Mouse (Mus musculus) kidney, adult 2 months (tissue): Measurements from ENCODE around the gene Tinagl1.

ENCODE experiments used
- CTCF ChIP-seq: fragments of 200-500 bp; conservative IDR thresholded peaks from 2 replicates; pipeline ENCODE4 v1.5.1; 2011; ENCODE audit warnings: low read depth, mild to moderate bottlenecking, control low read depth, low read length, moderate library complexity, mixed read lengths; ENCODE audit not compliant: insufficient read depth, insufficient read length
- POLR2A ChIP-seq: fragments of 200-500 bp; IDR thresholded peaks from one replicate; pipeline ENCODE4 v1.6.1; 2011; ENCODE audit warnings: low read depth, low read length, control low read depth

DNA sequence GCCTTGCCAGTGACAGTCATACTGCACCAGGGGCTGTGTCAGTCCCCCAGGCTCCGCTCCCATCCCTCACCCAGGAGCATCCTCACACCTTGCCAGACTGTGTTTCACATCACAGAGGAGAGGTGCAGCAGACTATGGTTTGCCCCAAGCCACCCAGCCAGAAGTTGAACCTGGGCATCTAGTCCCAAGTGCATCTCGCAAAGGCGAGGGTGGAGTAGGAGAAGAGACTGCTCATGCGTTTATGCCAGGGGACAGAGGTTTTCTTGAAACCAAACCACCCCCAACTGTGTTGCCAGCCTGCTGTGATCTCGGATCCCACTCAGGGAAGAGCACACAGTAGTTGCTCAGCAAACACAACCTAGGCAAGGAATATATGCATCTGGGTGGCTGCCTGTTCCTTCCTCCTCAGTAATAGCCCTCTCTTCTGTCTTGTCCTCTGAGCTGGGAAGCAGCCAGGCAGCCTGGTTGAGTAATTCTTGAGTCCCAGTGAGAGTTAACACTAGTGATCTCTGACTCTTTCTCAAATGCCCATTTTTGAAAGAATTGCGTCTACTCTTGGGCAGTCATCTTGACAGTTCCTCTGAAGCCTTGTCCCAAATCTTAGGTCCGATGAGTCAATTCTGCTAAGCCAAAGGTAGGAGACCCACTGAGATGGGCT, 43.3 kb downstream of the Tinagl1 start:
- TF ChIP-seq POLR2A (no peak), CTCF (no peak)
